Mouse (Mus musculus) heart, embryonic 16.5 days (tissue): ENCODE data around the gene Atad5. TPM values are rescaled to one million over a fixed set of nuclear protein-coding genes. Genes with fewer than 3 reads are reported as not detected.

ENCODE experiments used
- polyA plus RNA-seq: library from polyadenylated mRNA; unstranded; fragments of >200 nt; fragmentation: Nextera tagmentation; extraction: Ambion mirVana; gene quantifications from 2 replicates; pipeline ENCODE4 v1.2.1, GENCODE M21; 2015

Atad5 gene
- polyA plus RNA-seq, 1 experiment from 2014 or later, result 5.0 TPM

Other genes starting within 250 kb of the Atad5 start
- gene Utp6, start 127.0 kb upstream of the Atad5 start, polyA plus RNA-seq, result 30.1 and 34.1 TPM in 2 replicates
- 12.7 and 13.9 TPM in 2 replicates for gene Suz12, start 96.3 kb upstream of the Atad5 start, polyA plus RNA-seq
- 32.0 and 42.8 TPM in 2 replicates for gene Crlf3, start 8.4 kb upstream of the Atad5 start, polyA plus RNA-seq
- 31.9 and 35.5 TPM in 2 replicates for gene Tefm, start 52.8 kb downstream of the Atad5 start, polyA plus RNA-seq
- gene Adap2, start 64.7 kb downstream of the Atad5 start, polyA plus RNA-seq, result 1.7 and 1.8 TPM in 2 replicates
- 12.5 and 14.5 TPM in 2 replicates for gene Rnf135, start 94.5 kb downstream of the Atad5 start, polyA plus RNA-seq
- 63.6 and 69.9 TPM in 2 replicates for gene Rhot1, start 119.6 kb downstream of the Atad5 start, polyA plus RNA-seq
- 1.9 and 3.1 TPM in 2 replicates for gene Rhbdl3, start 211.5 kb downstream of the Atad5 start, polyA plus RNA-seq